Mouse (Mus musculus): ENCODE measurements at regions not wholly inside any gene's neighbourhood (a gene's known extent, or its start where the extent isn't known, plus 50 kb on each side); places are given as distances from the start of the nearest gene placed in this dataset.

DNA sequence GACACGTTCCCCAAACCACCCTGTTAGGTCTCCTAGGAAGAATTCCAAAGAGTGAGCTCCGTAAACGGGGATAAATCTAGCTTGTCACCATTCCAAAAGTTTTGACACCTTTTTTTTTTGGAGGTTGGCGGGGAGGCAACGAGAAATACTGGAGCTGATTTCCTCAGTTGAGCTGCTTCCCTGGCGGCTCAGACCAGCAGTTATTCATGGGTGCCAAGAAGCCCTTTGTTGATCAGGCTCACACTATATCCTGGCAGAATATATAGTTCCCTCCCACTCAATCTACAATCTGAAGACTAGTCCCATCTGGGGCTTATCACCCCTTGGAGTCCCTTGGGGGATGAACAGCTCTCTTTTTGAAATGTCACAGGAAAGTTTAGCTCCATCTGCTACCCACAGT lies 77.5 kb upstream of the Tiam2 start:
- DNase-seq (ENCODE audit: low spot score in 2 of 2) = peak; percentile 47 to 57

DNA sequence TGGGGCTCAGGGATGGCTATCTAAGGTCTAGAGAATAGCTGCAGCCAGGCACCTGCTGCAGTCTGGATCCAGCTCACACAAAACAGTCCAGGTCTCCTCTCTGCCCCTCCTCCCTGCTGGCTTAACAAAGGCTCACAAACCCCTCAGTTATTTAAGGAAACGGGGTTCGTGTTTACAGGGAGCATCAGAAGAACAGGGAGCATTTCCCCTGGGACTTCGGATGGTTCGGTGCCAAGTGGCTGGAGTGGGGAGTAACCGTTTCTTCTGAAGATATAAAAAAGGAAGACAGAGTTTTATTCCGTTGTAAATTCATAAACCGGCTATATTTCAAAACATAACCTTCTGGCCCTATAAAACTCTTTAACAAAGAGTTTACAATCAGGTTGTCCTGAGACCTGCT lies 77.1 kb upstream of the Tiam2 start:
- DNase-seq (ENCODE audit: low spot score in 2 of 2) = no peak

- DNase-seq (ENCODE audit: low spot score in 2 of 2) = peak; percentile 55 to 61
These were observed 75.2 kb upstream of the Tiam2 start for GRCm38 (mm10) chr17:3251176-3251575.

- DNase-seq (ENCODE audit: low spot score in 2 of 2) = no peak
These were observed 74.4 kb upstream of the Tiam2 start for GRCm38 (mm10) chr17:3251966-3252365.

- peak; percentile 65 to 69 for DNase-seq (ENCODE audit: low spot score in 2 of 2)
These were observed 72.7 kb upstream of the Tiam2 start for GRCm38 (mm10) chr17:3253508-3254176.

DNA sequence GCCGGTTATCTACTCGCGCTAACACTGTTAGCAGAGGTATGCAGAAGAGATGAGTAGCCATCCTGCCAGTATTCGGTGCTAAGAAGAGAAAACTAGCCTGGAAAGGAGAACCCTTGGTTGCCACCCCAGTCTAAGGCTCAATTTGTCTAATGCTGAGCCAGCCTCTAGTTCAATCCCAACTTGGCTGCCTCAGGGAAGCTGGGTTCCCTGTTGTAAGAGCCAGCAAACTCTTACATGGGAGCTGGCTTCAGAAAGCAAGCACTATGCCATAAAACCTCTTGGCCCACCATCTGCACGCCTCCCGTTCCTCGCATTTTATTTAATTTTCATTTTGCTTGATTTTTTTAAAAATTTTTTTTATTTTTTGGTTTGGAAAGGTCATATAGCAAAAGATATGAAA lies 69.6 kb upstream of the Tiam2 start:
- no peak for DNase-seq (ENCODE audit: low spot score in 2 of 2)

DNA sequence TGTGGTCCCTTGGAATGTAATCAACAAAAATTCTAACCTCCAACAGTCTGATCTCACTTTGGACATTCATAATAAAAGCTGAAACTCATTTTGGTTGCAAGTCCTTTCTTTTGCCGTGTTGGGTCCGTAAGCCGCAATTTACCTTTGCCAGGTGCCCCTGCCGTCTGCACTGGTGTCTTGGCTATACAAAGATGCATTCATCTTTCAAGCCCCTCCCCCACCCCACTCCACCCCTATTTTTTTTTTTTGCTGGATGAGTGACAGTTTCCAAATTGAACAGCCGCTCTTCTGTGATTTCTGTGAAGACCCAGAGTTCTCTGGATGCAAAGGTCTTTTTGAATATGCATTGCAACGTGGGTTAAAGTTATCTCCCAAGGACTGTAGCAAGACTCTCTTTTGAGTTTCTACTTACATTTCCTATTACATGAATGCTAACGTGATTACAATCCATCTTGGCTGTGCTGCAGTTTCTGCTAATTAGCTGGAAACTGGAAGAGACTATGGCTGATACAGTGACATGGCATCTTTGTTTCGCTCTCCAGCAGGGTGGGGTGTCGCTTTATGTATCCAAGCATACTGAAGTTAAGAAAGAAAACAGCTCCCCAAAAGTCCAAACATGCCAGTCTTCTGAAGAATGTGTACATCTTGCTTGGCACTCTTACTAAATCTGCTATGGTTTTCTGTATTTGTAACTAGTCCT lies 67.4 kb upstream of the Tiam2 start:
- no peak for DNase-seq (ENCODE audit: low spot score in 2 of 2)

DNA sequence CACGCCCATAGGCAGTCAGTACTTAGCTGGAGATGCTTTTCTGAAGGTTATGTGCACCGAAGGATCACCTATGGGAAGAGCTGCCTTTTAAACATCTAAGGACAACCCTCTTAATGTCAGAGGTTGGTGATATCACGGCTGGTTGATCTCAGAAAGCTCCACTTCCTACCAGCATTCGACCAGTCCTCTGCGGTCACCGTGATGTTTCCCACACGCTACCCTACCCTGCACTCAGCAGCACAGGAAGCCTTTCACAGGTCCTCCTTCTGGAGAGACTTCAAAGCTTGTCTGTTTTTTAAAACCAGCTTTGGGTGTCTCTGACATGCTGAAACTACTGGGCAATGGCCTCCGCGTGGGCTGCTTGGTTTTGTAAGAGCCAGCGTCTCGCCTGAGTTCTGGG lies 65.6 kb upstream of the Tiam2 start:
- DNase-seq (ENCODE audit: low spot score in 2 of 2) = no peak

GRCm38 (mm10) chr17:3273108-3274091 lies 53.0 kb upstream of the Tiam2 start:
- peak; percentile 90 to 92 for DNase-seq (ENCODE audit: low spot score in 2 of 2)

- DNase-seq (ENCODE audit: low spot score in 2 of 2) = no peak
These were observed 51.7 kb upstream of the Tiam2 start for GRCm38 (mm10) chr17:3274449-3275285.

All from right cerebral cortex, adult 2 months (tissue).